Mouse (Mus musculus) MEL (cell line): ENCODE data around the gene Fzd7. TPM values are rescaled to one million over a fixed set of nuclear protein-coding genes. Genes with fewer than 3 reads are reported as not detected.

Experiments used
- DNase-seq: peaks from one replicate; pipeline ENCODE4 v3.0.0; 2011; ENCODE audit warnings: low read depth, low spot score
- H3K27ac ChIP-seq: 2 replicates; pipeline ENCODE4 v1.5.1; 2012; ENCODE audit warnings: low read depth, mild to moderate bottlenecking, control low read depth, low read length, moderate library complexity; ENCODE audit not compliant: control insufficient read depth
- H3K27me3 ChIP-seq, 2 experiments: fragments of 150-350 bp in 1 of 2; sonication (generic) in 1 of 2; 2 replicates each; pipeline ENCODE4 v1.6.1; 2012; ENCODE audit warnings: low read length in 2 of 2, mild to moderate bottlenecking in 2 of 2, improper control_type of control experiment in 1 of 2, moderate library complexity in 1 of 2; ENCODE audit not compliant: insufficient read depth in 2 of 2, control insufficient read depth in 1 of 2
- H3K36me3 ChIP-seq, 2 experiments: 2 replicates each; pipeline ENCODE4 v1.6.1; 2012 to 2014; ENCODE audit warnings: low read length in 2 of 2, improper control_type of control experiment in 1 of 2, inconsistent platforms in 1 of 2, mild to moderate bottlenecking in 1 of 2; ENCODE audit not compliant: insufficient read depth in 2 of 2, control insufficient read depth in 1 of 2
- H3K4me1 ChIP-seq, 2 experiments: fragments of 150-350 bp in 1 of 2; sonication (generic) in 1 of 2; 2 replicates each; pipeline ENCODE4 v1.6.1; 2012; ENCODE audit warnings: low read length in 2 of 2, improper control_type of control experiment in 1 of 2, mild to moderate bottlenecking in 1 of 2; ENCODE audit not compliant: insufficient read depth in 2 of 2, control insufficient read depth in 1 of 2
- H3K4me3 ChIP-seq, 2 experiments: fragments of 150-350 bp in 1 of 2; sonication (generic) in 1 of 2; 2 replicates each; pipeline ENCODE4 v1.5.1; 2012; ENCODE audit warnings: low read depth in 2 of 2, low read length in 2 of 2, mild to moderate bottlenecking in 2 of 2, moderate library complexity in 2 of 2, control low read depth in 1 of 2, improper control_type of control experiment in 1 of 2; ENCODE audit not compliant: control insufficient read depth in 1 of 2, insufficient read depth in 1 of 2
- H3K79me2 ChIP-seq: 2 replicates; pipeline ENCODE4 v1.6.1; 2012; ENCODE audit warnings: mild to moderate bottlenecking, low read length, moderate library complexity; ENCODE audit not compliant: control insufficient read depth, poor library complexity, insufficient read depth
- H3K9ac ChIP-seq: 2 replicates; pipeline ENCODE4 v1.6.1; 2012; ENCODE audit warnings: low read depth, mild to moderate bottlenecking, control low read depth, low read length, moderate library complexity; ENCODE audit not compliant: control insufficient read depth, poor library complexity, severe bottlenecking
- H3K9me3 ChIP-seq: fragments of 150-350 bp; sonication (generic); replicated peaks from 2 replicates; pipeline ENCODE4 v1.6.1; 2012; ENCODE audit warnings: mild to moderate bottlenecking, low read length, improper control_type of control experiment, moderate library complexity; ENCODE audit not compliant: insufficient read depth
- CTCF ChIP-seq, 3 experiments: IDR thresholded peaks in 2 of 3; conservative IDR thresholded peaks in 1 of 3; 2 replicates each; pipeline ENCODE4 v1.5.1; 2011 to 2012; ENCODE audit warnings: low read length in 3 of 3, low read depth in 2 of 3, mild to moderate bottlenecking in 2 of 3, improper control_type of control experiment in 1 of 3, inconsistent platforms in 1 of 3, mixed read lengths in 1 of 3, moderate library complexity in 1 of 3; ENCODE audit not compliant: control insufficient read depth in 1 of 3, insufficient read depth in 1 of 3, poor library complexity in 1 of 3, severe bottlenecking in 1 of 3
- ELF1 ChIP-seq: IDR thresholded peaks from 2 replicates; pipeline ENCODE4 v1.6.1; 2014; ENCODE audit warnings: low read depth, mild to moderate bottlenecking, inconsistent platforms, low read length, improper control_type of control experiment, moderate library complexity
- GATA1 ChIP-seq: IDR thresholded peaks from 2 replicates; pipeline ENCODE4 v1.6.1; 2011; ENCODE audit warnings: low read depth, low read length, improper control_type of control experiment
- HCFC1 ChIP-seq: IDR thresholded peaks from 2 replicates; pipeline ENCODE4 v1.6.1; 2012; ENCODE audit warnings: low read depth, mild to moderate bottlenecking, inconsistent platforms, low read length, improper control_type of control experiment, moderate library complexity
- MAX ChIP-seq: IDR thresholded peaks from 2 replicates; pipeline ENCODE4 v1.6.1; 2011; ENCODE audit warnings: low read length, improper control_type of control experiment
- MEF2A ChIP-seq: IDR thresholded peaks from 2 replicates; pipeline ENCODE4 v1.6.1; 2014; ENCODE audit warnings: low read depth, mild to moderate bottlenecking, inconsistent platforms, low read length, improper control_type of control experiment; ENCODE audit not compliant: poor library complexity, insufficient replicate concordance, severe bottlenecking; ENCODE audit errors: extremely low read depth
- MXI1 ChIP-seq: IDR thresholded peaks from 2 replicates; pipeline ENCODE4 v1.6.1; 2011; ENCODE audit warnings: mild to moderate bottlenecking, low read depth, low read length, improper control_type of control experiment
- MYC ChIP-seq: IDR thresholded peaks from 2 replicates; pipeline ENCODE4 v1.6.1; 2011; ENCODE audit warnings: low read depth, mild to moderate bottlenecking, low read length, improper control_type of control experiment, moderate library complexity
- POLR2A ChIP-seq, 2 experiments: IDR thresholded peaks; 2 replicates each; pipeline ENCODE4 v1.6.1; 2011 to 2012; ENCODE audit warnings: low read length in 2 of 2, mild to moderate bottlenecking in 2 of 2, control low read depth in 1 of 2, improper control_type of control experiment in 1 of 2, low read depth in 1 of 2, moderate library complexity in 1 of 2; ENCODE audit not compliant: control insufficient read depth in 1 of 2, insufficient read depth in 1 of 2, poor library complexity in 1 of 2
- POLR2AphosphoS2 ChIP-seq: IDR thresholded peaks from 2 replicates; pipeline ENCODE4 v1.6.1; 2011; ENCODE audit warnings: low read length, improper control_type of control experiment
- RAD21 ChIP-seq: IDR thresholded peaks from 2 replicates; pipeline ENCODE4 v1.6.1; 2011; ENCODE audit warnings: mild to moderate bottlenecking, low read depth, low read length, improper control_type of control experiment
- RCOR1 ChIP-seq: IDR thresholded peaks from 2 replicates; pipeline ENCODE4 v1.6.1; 2012; ENCODE audit warnings: low read depth, mild to moderate bottlenecking, inconsistent platforms, low read length, improper control_type of control experiment
- SIN3A ChIP-seq: IDR thresholded peaks from 2 replicates; pipeline ENCODE4 v1.6.1; 2012; ENCODE audit warnings: low read length, improper control_type of control experiment, inconsistent platforms
- SMC3 ChIP-seq: IDR thresholded peaks from 2 replicates; pipeline ENCODE4 v1.6.1; 2011; ENCODE audit warnings: low read depth, low read length, improper control_type of control experiment
- TBP ChIP-seq: IDR thresholded peaks from 2 replicates; pipeline ENCODE4 v1.8.0; 2011; ENCODE audit warnings: low read depth, low read length, improper control_type of control experiment
- TCF12 ChIP-seq: IDR thresholded peaks from 2 replicates; pipeline ENCODE4 v1.6.1; 2014; ENCODE audit warnings: low read depth, mild to moderate bottlenecking, inconsistent platforms, low read length, improper control_type of control experiment, moderate library complexity
- ZC3H11A ChIP-seq: IDR thresholded peaks from 2 replicates; pipeline ENCODE4 v1.6.1; 2012; ENCODE audit warnings: low read depth, mild to moderate bottlenecking, inconsistent platforms, low read length, improper control_type of control experiment
- ZKSCAN1 ChIP-seq: IDR thresholded peaks from 2 replicates; pipeline ENCODE4 v1.6.1; 2012; ENCODE audit warnings: low read depth, mild to moderate bottlenecking, inconsistent platforms, low read length, improper control_type of control experiment, moderate library complexity
- polyA plus RNA-seq, 2 experiments: library from polyadenylated mRNA; stranded (reverse) in 1 of 2; unstranded in 1 of 2; fragments of >175 nt in 1 of 2; fragments of >200 nt in 1 of 2; gene quantifications; 2 replicates each; pipeline versions ENCODE4 v1.2.1 to v1.2.4; 2012; ENCODE audit warnings: low replicate concordance in 2 of 2, low read depth in 1 of 2; ENCODE audit not compliant: insufficient read length in 2 of 2, insufficient read depth in 1 of 2, missing spikeins in 1 of 2
- total RNA-seq: library from RNA; depleted of rRNA; stranded (reverse); fragments of 300-350 nt; gene quantifications from 2 replicates; pipeline ENCODE4 v1.2.3, GENCODE M21; 2012

The Fzd7 gene
- total and polyA plus RNA-seq, 3 experiments, result 18.5 to 24.7 TPM; not detected in 1

DNA sequence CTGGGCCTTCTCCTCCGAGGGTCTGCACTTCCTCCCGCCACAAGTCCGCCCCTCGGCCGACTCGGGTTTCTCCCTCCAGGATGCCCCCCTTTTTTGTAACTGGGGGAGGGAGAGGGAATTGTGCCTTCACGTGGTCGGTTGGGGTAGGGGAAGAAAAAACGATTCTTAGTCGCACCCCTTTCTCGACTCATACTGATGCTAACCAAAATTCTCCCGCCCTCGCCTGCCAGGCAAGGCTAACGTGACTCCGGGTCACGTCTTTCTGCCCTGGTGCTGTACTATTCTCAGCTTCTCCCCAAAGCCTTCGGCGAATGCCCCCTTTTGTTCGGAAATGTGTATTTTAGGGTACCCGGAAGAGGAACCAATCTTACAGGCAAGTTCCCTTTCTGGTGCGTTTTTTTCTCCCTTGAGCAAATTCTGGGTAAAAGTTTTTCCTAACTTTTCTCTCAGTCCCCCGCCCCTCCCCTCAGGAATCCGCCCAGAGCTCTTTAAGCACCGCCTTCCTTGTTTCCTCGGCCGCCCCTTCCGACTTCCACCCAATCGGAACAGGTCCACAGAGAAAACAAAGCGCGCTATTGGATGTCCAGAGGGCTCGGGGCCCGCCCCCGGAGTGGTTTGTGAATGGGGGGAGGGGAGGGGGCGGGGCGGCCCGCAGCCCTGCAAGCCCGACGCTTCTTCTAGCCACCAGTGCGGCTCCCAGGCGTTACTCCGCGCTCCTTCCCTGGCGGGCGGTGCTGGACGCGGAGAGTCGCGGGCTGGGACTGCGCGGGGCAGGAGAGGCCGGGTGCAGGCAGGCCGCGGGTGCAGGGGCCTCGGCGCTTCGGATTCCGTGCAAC, 550 bp upstream of the Fzd7 start (continued):
- TF ChIP-seq MXI1 (peak; percentile 84), GATA1 (0 out of 2 replicates have a peak, but pooled peaks have one; percentile 4), ZC3H11A (no peak), TCF12 (peak; percentile 79), HCFC1 (peak; percentile 53; the same call in 1 of the 2 replicates), ELF1 (peak; percentile 90), SMC3 (no peak), MAX (peak; percentile 87), TBP (peak; percentile 64), POLR2AphosphoS2 (peak; percentile 83)

DNA sequence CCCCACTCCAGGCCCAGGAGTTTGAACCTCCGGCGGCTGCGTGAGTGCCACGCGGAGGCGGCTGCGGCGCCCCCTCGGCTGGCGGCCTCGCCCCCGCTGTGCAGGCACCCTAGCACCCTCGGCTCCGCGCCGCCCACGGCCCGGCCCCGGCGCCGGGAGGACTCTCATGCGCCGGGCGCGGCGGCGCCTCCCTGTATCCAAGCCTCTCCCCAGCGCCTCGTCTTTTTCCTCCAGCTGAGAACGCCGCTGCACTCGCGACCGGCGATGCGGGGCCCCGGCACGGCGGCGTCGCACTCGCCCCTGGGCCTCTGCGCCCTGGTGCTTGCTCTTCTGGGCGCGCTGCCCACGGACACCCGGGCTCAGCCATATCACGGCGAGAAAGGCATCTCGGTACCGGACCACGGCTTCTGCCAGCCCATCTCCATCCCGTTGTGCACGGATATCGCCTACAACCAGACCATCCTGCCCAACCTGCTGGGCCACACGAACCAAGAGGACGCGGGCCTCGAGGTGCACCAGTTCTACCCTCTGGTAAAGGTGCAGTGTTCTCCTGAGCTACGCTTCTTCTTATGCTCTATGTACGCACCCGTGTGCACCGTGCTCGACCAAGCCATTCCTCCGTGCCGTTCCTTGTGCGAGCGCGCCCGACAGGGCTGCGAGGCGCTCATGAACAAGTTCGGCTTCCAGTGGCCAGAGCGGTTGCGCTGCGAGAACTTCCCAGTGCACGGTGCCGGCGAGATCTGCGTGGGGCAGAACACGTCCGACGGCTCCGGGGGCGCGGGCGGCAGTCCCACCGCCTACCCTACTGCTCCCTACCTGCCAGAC, 684 bp downstream of the Fzd7 start:
- Histone ChIP-seq H3K79me2 (peaks cover 51% of the 10 kb centered on the region), H3K9me3 (no peaks in the 10 kb centered on the region), H3K4me1 (peaks cover 15 to 30% of the 10 kb centered on the region in 2 experiments), H3K27me3 (no peaks in the 10 kb centered on the region), H3K27ac (peak overlapping the region; percentile 81), H3K4me3 (peak overlapping the region; percentile 69 to 88), H3K36me3 (peaks cover 1 to 26% of the 10 kb centered on the region in 2 experiments; a peak in 3 of 4 replicates), H3K9ac (peak overlapping the region; percentile 86)
- TF ChIP-seq GATA1, result no peak
- no peak for TF ChIP-seq MYC
- 0 out of 4 replicates have a peak, but pooled peaks of 1 of the 2 experiments have one; percentile 26 for TF ChIP-seq POLR2A (IDR thresholded peaks at IDR 0.05; ENCODE audit: control insufficient read depth in 1 of 2, insufficient read depth in 1 of 2, low read depth in 1 of 2, low read length in 2 of 2, poor library complexity in 1 of 2)
- DNase-seq, result peak; percentile 63

DNA sequence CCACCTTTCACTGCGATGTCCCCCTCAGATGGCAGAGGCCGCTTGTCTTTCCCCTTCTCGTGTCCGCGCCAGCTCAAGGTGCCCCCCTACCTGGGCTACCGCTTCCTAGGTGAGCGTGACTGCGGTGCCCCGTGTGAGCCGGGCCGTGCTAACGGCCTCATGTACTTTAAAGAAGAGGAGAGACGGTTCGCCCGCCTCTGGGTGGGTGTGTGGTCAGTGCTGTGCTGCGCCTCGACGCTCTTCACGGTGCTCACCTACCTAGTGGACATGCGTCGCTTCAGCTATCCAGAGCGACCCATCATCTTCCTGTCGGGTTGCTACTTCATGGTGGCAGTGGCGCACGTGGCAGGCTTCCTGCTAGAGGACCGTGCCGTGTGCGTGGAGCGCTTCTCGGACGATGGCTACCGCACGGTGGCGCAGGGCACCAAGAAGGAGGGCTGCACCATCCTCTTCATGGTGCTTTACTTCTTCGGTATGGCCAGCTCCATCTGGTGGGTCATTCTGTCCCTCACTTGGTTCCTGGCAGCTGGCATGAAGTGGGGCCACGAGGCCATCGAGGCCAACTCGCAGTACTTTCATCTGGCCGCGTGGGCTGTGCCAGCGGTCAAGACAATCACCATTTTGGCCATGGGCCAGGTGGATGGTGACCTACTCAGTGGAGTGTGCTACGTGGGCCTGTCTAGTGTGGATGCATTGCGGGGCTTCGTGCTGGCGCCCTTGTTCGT, 1.5 kb downstream of the Fzd7 start:
- Histone ChIP-seq H3K79me2 (peaks cover 51% of the 10 kb centered on the region), H3K36me3 (peaks cover 3 to 29% of the 10 kb centered on the region in 2 experiments; a peak in 3 of 4 replicates), H3K27ac (no peak overlapping the region), H3K27me3 (no peaks in the 10 kb centered on the region), H3K4me3 (peak overlapping the region; percentile 69 to 88), H3K4me1 (peaks cover 15 to 30% of the 10 kb centered on the region in 2 experiments), H3K9me3 (no peaks in the 10 kb centered on the region), H3K9ac (peak overlapping the region; percentile 86)
- TF ChIP-seq RAD21, result peak; percentile 7
- TF ChIP-seq MYC, result peak; percentile 76
- TF ChIP-seq MAX, result peak; percentile 76
- TF ChIP-seq HCFC1, result no peak
- TF ChIP-seq MXI1, result peak; percentile 84
- no peak for TF ChIP-seq POLR2AphosphoS2
- TF ChIP-seq SIN3A, result peak; percentile 53
- TF ChIP-seq ZKSCAN1, result no peak
- TF ChIP-seq CTCF (IDR thresholded peaks at IDR 0.05 in 2 of 3, conservative IDR thresholded peaks at IDR 0.05 in 1 of 3; ENCODE audit: control insufficient read depth in 1 of 3, insufficient read depth in 1 of 3, low read depth in 2 of 3, low read length in 3 of 3, poor library complexity in 1 of 3, severe bottlenecking in 1 of 3), result peak in 2 of 3 experiments; percentile 34 to 48; a peak in 3 of 6 replicates
- TF ChIP-seq MEF2A, result no peak
- peak; percentile 33 for TF ChIP-seq SMC3
- TF ChIP-seq RCOR1, result no peak
- 0 out of 4 replicates have a peak, but pooled peaks of 1 of the 2 experiments have one; percentile 21 for TF ChIP-seq POLR2A (IDR thresholded peaks at IDR 0.05; ENCODE audit: control insufficient read depth in 1 of 2, insufficient read depth in 1 of 2, low read depth in 1 of 2, low read length in 2 of 2, poor library complexity in 1 of 2)
- DNase-seq, result peak; percentile 62
